Mouse (Mus musculus) inflammation-experienced regulatory T-cells, adult 16 weeks (primary cell): ENCODE measurements around the gene Mrgbp. TPM values are rescaled to one million over a fixed set of nuclear protein-coding genes. Genes with fewer than 3 reads are reported as not detected.

ENCODE experiments used
- polyA plus RNA-seq: library from polyadenylated mRNA; unstranded; fragments of 100-300 nt; shearing (Covaris generic); gene quantifications from one replicate; pipeline ENCODE4 v1.2.1, GENCODE M21; 2017

Gene Mrgbp
- polyA plus RNA-seq = 60.2 TPM

DNA sequence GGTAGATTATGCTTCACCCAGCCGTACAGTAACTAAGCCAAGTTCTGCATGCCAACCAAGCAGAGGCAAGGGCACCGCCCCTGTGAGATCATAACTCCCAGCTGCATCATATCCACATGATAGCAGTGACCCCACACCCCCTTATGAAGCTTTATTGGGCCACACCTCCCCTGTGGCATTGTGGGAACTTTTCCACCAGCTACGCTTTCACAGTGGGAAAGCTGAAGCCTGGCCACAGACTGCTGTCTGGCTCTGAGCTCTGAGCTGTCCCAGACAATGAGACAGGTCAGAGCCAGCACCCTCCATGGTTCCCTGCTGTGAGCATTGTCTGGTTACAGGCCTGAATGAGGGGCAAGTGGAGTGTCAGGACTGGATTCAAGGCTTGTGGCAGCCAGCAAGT lies at the start of gene Mrgbp:
Gene Mrgbp (plus strand): TSS at position 303 of the 400 bp plus-strand sequence.

DNA sequence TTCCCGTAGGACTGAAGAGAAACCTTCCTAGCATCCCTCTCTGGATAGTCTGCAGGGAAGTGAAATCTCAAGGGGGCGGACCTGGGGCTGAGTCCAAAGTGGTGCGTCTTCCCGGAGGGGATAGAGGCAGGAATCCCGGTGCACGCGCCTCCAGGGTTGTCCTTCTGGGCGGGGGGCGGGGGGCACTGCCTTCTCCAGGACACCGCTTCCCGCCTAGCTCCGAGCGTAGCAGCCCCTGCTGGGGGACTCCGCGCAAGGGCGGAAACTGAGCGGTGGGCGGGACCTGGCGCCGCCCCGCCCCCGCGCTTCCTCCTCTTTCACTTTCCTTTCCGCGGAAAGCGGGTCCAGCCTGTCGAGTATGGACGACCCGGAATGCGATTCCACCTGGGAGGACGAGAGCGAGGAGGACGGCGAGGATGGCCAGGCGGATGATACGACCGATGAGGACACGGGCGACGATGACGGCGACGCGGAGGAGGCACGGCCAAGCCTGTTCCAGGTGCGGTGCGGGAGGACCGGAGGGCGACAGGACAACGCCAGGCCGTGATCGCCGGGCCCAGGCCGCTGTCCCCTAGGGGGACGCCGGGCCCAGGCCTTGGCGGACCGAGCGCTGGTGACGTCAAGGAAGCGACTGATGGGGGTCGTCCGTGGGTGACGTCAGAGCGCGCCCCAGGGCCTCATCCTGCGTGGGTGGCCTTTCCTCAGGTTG lies 8.2 kb downstream of the Mrgbp start, which contains the start of gene Ogfr:
Gene Ogfr (plus strand): TSS at position 123 of the 709 bp plus-strand sequence.

DNA sequence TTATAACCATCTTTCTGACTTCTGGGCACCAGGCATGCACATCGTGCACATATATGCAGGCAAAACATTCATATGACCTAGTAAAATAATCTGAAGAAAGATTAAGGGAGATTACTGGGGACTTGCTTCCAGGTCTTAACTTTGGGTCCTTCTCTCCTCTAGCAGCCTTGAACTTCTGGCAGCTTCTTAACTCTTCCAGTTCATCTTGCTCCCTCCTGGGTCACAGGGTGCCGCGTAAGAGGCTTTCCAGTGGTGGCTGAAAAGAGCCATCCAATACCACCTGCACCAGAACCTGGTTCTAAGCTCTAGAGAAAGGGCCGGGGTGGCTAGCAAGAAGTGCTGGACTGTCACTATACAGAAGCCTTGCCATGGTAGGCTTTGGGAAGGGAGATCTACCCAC lies 16.4 kb downstream of the Mrgbp start, which contains the start of gene Col9a3:
Gene Col9a3 (plus strand): TSS at position 301 of the 400 bp plus-strand sequence.

Other genes with a start within 250 kb of the Mrgbp start
- gene Gata5, start 246.6 kb upstream of the Mrgbp start, polyA plus RNA-seq = not detected
- 1.7 TPM for gene Slco4a1, start 125.1 kb upstream of the Mrgbp start, polyA plus RNA-seq
- not detected for gene Ntsr1, start 81.3 kb upstream of the Mrgbp start, polyA plus RNA-seq
- gene Ogfr, start 7.9 kb downstream of the Mrgbp start, polyA plus RNA-seq = 92.7 TPM
- gene Col9a3, start 16.5 kb downstream of the Mrgbp start, polyA plus RNA-seq = 2.0 TPM
- gene Tcfl5, start 61.4 kb downstream of the Mrgbp start, polyA plus RNA-seq = not detected
- 79.7 TPM for gene Dido1, start 128.7 kb downstream of the Mrgbp start, polyA plus RNA-seq
- gene Gid8, start 128.8 kb downstream of the Mrgbp start, polyA plus RNA-seq = 29.3 TPM
- gene Slc17a9, start 144.0 kb downstream of the Mrgbp start, polyA plus RNA-seq = 81.6 TPM
- not detected for gene Bhlhe23, start 195.6 kb downstream of the Mrgbp start, polyA plus RNA-seq